Mouse (Mus musculus) limb, embryonic 11.5 days (tissue): ENCODE results near the gene Rdh1. TPM values are rescaled to one million over a fixed set of nuclear protein-coding genes. Genes with fewer than 3 reads are reported as not detected.

Experiments used
- polyA plus RNA-seq: library from polyadenylated mRNA; unstranded; fragments of >200 nt; fragmentation: Nextera tagmentation; extraction: Ambion mirVana; gene quantifications from 2 replicates; pipeline ENCODE4 v1.2.1, GENCODE M21; 2014

Gene Rdh1
- polyA plus RNA-seq, 1 experiment from 2014 or later: not detected

Other genes with a start within 250 kb of the Rdh1 start
- gene Ndufa4l2, start 244.8 kb upstream of the Rdh1 start, polyA plus RNA-seq: 0.48 and 0.96 TPM in 2 replicates
- 102 and 104 TPM in 2 replicates for gene Shmt2, start 237.3 kb upstream of the Rdh1 start, polyA plus RNA-seq
- 0.95 and 1.2 TPM in 2 replicates for gene Nxph4, start 225.2 kb upstream of the Rdh1 start, polyA plus RNA-seq
- gene Lrp1, start 138.6 kb upstream of the Rdh1 start, polyA plus RNA-seq: 57.6 and 63.2 TPM in 2 replicates
- gene Stat6, start 116.7 kb upstream of the Rdh1 start, polyA plus RNA-seq: 5.7 and 7.2 TPM in 2 replicates
- gene Nemp1, start 92.8 kb upstream of the Rdh1 start, polyA plus RNA-seq: 12.5 and 15.0 TPM in 2 replicates
- 12.7 and 13.1 TPM in 2 replicates for gene Nab2, start 91.2 kb upstream of the Rdh1 start, polyA plus RNA-seq
- gene Myo1a, start 54.6 kb upstream of the Rdh1 start, polyA plus RNA-seq: 0.40 and 0.61 TPM in 2 replicates
- 1.9 and 2.9 TPM in 2 replicates for gene Tac2, start 35.2 kb upstream of the Rdh1 start, polyA plus RNA-seq
- 7.2 and 7.7 TPM in 2 replicates for gene Zbtb39, start 20.2 kb upstream of the Rdh1 start, polyA plus RNA-seq
- gene Gpr182, start 8.0 kb upstream of the Rdh1 start, polyA plus RNA-seq: 0.27 and 0.33 TPM in 2 replicates
- gene Rdh16f1, start 66 bp downstream of the Rdh1 start, polyA plus RNA-seq: not detected in 2 replicates
- gene Rdh9, start 16.7 kb downstream of the Rdh1 start, polyA plus RNA-seq: 0.11 TPM in 1 of 2 replicates, not detected in the other
- gene Rdh16, start 41.4 kb downstream of the Rdh1 start, polyA plus RNA-seq: not detected in 2 replicates
- not detected in 2 replicates for gene Rdh19, start 90.2 kb downstream of the Rdh1 start, polyA plus RNA-seq
- gene Rdh16f2, start 106.8 kb downstream of the Rdh1 start, polyA plus RNA-seq: not detected in 2 replicates
- gene Rdh7, start 129.1 kb downstream of the Rdh1 start, polyA plus RNA-seq: not detected in 2 replicates
- gene Sdr9c7, start 138.8 kb downstream of the Rdh1 start, polyA plus RNA-seq: not detected in 2 replicates
- not detected in 2 replicates for gene Hsd17b6, start 247.9 kb downstream of the Rdh1 start, polyA plus RNA-seq